Mouse (Mus musculus) lung, adult 2 months (tissue): Measurements from ENCODE around the gene Tent4b.
A peak's percentile ranks its signal among the peaks of the same experiment; 100 is the strongest.

Source experiments
- CTCF ChIP-seq: fragments of 200-500 bp; IDR thresholded peaks from 2 replicates; pipeline ENCODE4 v1.5.1; 2011; ENCODE audit warnings: mild to moderate bottlenecking, low read length, control low read depth; ENCODE audit not compliant: insufficient read depth
- POLR2A ChIP-seq: fragments of 200-500 bp; IDR thresholded peaks from 2 replicates; pipeline ENCODE4 v1.6.1; 2011; ENCODE audit warnings: low read depth, mild to moderate bottlenecking, control low read depth, low read length, borderline replicate concordance; ENCODE audit errors: extremely low read depth

DNA sequence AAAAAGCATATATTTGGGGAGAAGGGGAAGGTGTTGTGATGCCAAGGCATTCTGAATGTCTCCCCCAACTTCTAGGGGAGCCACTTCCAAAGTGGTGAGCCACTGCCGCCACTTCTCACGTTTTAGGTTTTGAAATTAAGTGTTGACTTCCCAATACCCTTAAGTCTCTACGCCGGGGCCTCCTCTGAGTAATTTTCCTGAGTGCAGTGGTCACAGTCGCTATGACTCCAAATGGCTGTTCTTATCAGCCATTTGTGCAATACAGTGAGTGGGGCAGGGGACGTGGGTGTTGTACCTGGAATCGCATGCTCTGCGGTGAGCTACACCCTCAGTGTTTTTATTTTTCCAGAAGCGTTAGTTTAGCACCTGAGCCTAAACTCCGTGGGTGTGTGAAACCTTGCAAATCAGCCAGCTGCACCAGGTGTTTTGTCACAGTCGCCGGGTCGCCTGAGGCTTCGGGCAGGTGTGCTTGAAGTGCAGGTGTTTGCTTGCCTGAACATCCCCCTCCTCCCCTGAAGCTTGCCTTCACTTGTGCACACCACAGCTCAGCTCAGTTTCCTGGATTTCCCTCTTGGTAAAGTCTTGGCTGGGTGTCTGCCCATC, 67.9 kb downstream of the Tent4b start:
- TF ChIP-seq CTCF = no peak
- 0 out of 2 replicates have a peak, but pooled peaks have one; percentile 11 for TF ChIP-seq POLR2A
